Mouse (Mus musculus) myocyte (in vitro differentiated cells): ENCODE measurements around the gene Zfyve27. TPM values are rescaled to one million over a fixed set of nuclear protein-coding genes. Genes with fewer than 3 reads are reported as not detected.

Experiments
- H3K27me3 ChIP-seq: one replicate; pipeline ENCODE4 v1.6.1; 2011; ENCODE audit not compliant: control insufficient read depth, insufficient read depth, insufficient read length
- H3K36me3 ChIP-seq: one replicate; pipeline ENCODE4 v1.6.1; 2011; ENCODE audit not compliant: control insufficient read depth, insufficient read depth
- H3K4me2 ChIP-seq: one replicate; pipeline ENCODE4 v1.6.1; 2011; ENCODE audit warnings: low read depth, control low read depth
- H3K4me3 ChIP-seq: one replicate; pipeline ENCODE4 v1.5.1; 2011; ENCODE audit warnings: mild to moderate bottlenecking, control low read depth, moderate library complexity
- H3K79me2 ChIP-seq: one replicate; pipeline ENCODE4 v1.6.1; 2011; ENCODE audit not compliant: control insufficient read depth, insufficient read depth
- H3ac ChIP-seq: one replicate; pipeline ENCODE4 v1.6.1; 2011; ENCODE audit not compliant: control insufficient read depth, insufficient read length
- CEBPB ChIP-seq: IDR thresholded peaks from 2 replicates; pipeline ENCODE4 v1.6.1; 2011; ENCODE audit warnings: mild to moderate bottlenecking, moderate library complexity; ENCODE audit not compliant: poor library complexity, insufficient read depth, severe bottlenecking
- E2F4 ChIP-seq: IDR thresholded peaks from one replicate; pipeline ENCODE4 v1.6.1; 2011; ENCODE audit warnings: mild to moderate bottlenecking, control low read depth, moderate library complexity; ENCODE audit not compliant: insufficient read depth
- MAX ChIP-seq: IDR thresholded peaks from one replicate; pipeline ENCODE4 v1.6.1; 2011; ENCODE audit warnings: low read depth, mild to moderate bottlenecking, control low read depth
- MYOD1 ChIP-seq, 3 experiments: IDR thresholded peaks; one replicate each; pipeline ENCODE4 v1.6.1; 2011; ENCODE audit warnings: control low read depth in 2 of 3, low read depth in 2 of 3, mild to moderate bottlenecking in 2 of 3, moderate library complexity in 1 of 3; ENCODE audit not compliant: insufficient read length in 2 of 3, control insufficient read depth in 1 of 3
- MYOG ChIP-seq, 3 experiments: IDR thresholded peaks; one replicate each; pipeline ENCODE4 v1.6.1; 2011; ENCODE audit warnings: control low read depth in 2 of 3, low read depth in 2 of 3, mild to moderate bottlenecking in 2 of 3; ENCODE audit not compliant: insufficient read length in 2 of 3, control insufficient read depth in 1 of 3, insufficient read depth in 1 of 3
- POLR2A ChIP-seq: IDR thresholded peaks from one replicate; pipeline ENCODE4 v1.6.1; 2011; ENCODE audit warnings: low read depth, mild to moderate bottlenecking, control low read depth, moderate library complexity; ENCODE audit not compliant: insufficient read length
- POLR2AphosphoS2 ChIP-seq: IDR thresholded peaks from one replicate; pipeline ENCODE4 v1.6.1; 2011; ENCODE audit warnings: low read depth, control low read depth; ENCODE audit not compliant: insufficient read length
- REST ChIP-seq: IDR thresholded peaks from one replicate; pipeline ENCODE4 v1.6.1; 2011; ENCODE audit warnings: mild to moderate bottlenecking, control low read depth, moderate library complexity; ENCODE audit not compliant: insufficient read depth, insufficient read length
- SRF ChIP-seq: IDR thresholded peaks from one replicate; pipeline ENCODE4 v1.6.1; 2011; ENCODE audit warnings: low read depth; ENCODE audit not compliant: control insufficient read depth, insufficient read length
- TCF12 ChIP-seq: IDR thresholded peaks from one replicate; pipeline ENCODE4 v1.6.1; 2011; ENCODE audit warnings: mild to moderate bottlenecking, control low read depth; ENCODE audit not compliant: poor library complexity, insufficient read depth, severe bottlenecking
- TCF3 ChIP-seq: IDR thresholded peaks from one replicate; pipeline ENCODE4 v1.6.1; 2011; ENCODE audit warnings: low read depth, control low read depth; ENCODE audit not compliant: insufficient read length
- USF1 ChIP-seq: IDR thresholded peaks from one replicate; pipeline ENCODE4 v1.6.1; 2011; ENCODE audit warnings: low read depth, mild to moderate bottlenecking, control low read depth, moderate library complexity
- polyA plus RNA-seq: library from polyadenylated mRNA; unstranded; fragments of >200 nt; fragmentation: generic; extraction: Trizol; gene quantifications from one replicate; pipeline ENCODE4 v1.2.1, GENCODE M21; 2012; ENCODE audit warnings: missing spikeins

Gene Zfyve27
- polyA plus RNA-seq, 1 experiment: 22.4 TPM

GRCm38 (mm10) chr19:42166766-42167165, 3.0 kb downstream of the Zfyve27 start:
- H3K79me2 ChIP-seq: peaks cover 7% of the 10 kb centered on the region
- TF ChIP-seq TCF12: no peak
- TF ChIP-seq MAX: no peak
- no peak for TF ChIP-seq POLR2A
- TF ChIP-seq POLR2AphosphoS2: no peak
- no peak for TF ChIP-seq MYOD1 (IDR thresholded peaks at IDR 0.05; ENCODE audit: control insufficient read depth in 1 of 3, insufficient read length in 2 of 3, low read depth in 2 of 3)
- TF ChIP-seq CEBPB: no peak
- no peak for TF ChIP-seq REST
- TF ChIP-seq E2F4: no peak
- TF ChIP-seq MYOG (IDR thresholded peaks at IDR 0.05; ENCODE audit: control insufficient read depth in 1 of 3, insufficient read depth in 1 of 3, insufficient read length in 2 of 3, low read depth in 2 of 3): no peak
- H3K4me3 ChIP-seq: no peak overlapping the region
- no peaks in the 10 kb centered on the region for H3K27me3 ChIP-seq
- H3ac ChIP-seq: no peak overlapping the region
- no peak overlapping the region for H3K4me2 ChIP-seq
- no peaks in the 10 kb centered on the region for H3K36me3 ChIP-seq

- no peak overlapping the region for H3ac ChIP-seq
- H3K36me3 ChIP-seq: no peaks in the 10 kb centered on the region
- no peak for TF ChIP-seq REST
- no peak for TF ChIP-seq POLR2A
- no peak for TF ChIP-seq TCF3
- no peak for TF ChIP-seq SRF
- no peak for TF ChIP-seq USF1
- TF ChIP-seq E2F4: no peak
- no peak for TF ChIP-seq MYOD1 (IDR thresholded peaks at IDR 0.05; ENCODE audit: control insufficient read depth in 1 of 3, insufficient read length in 2 of 3, low read depth in 2 of 3)
- no peak overlapping the region for H3K4me3 ChIP-seq
- H3K4me2 ChIP-seq: no peak overlapping the region
- H3K79me2 ChIP-seq: peaks cover 7% of the 10 kb centered on the region
- H3K27me3 ChIP-seq: no peaks in the 10 kb centered on the region
Measured at GRCm38 (mm10) chr19:42167489-42167888, 3.7 kb downstream of the Zfyve27 start.

GRCm38 (mm10) chr19:42169322-42169975, 5.7 kb downstream of the Zfyve27 start:
- H3ac ChIP-seq: no peak overlapping the region
- H3K79me2 ChIP-seq: peaks cover 7% of the 10 kb centered on the region
- peak overlapping the region; percentile 62 for H3K4me3 ChIP-seq
- H3K36me3 ChIP-seq: no peaks in the 10 kb centered on the region
- H3K4me2 ChIP-seq: peak overlapping the region; percentile 68
- no peaks in the 10 kb centered on the region for H3K27me3 ChIP-seq
- TF ChIP-seq POLR2A: no peak
- no peak for TF ChIP-seq SRF
- no peak for TF ChIP-seq MAX
- no peak for TF ChIP-seq USF1
- TF ChIP-seq REST: no peak
- TF ChIP-seq MYOD1 (IDR thresholded peaks at IDR 0.05; ENCODE audit: control insufficient read depth in 1 of 3, insufficient read length in 2 of 3, low read depth in 2 of 3): no peak
- TF ChIP-seq TCF12: no peak
- no peak for TF ChIP-seq E2F4
- no peak for TF ChIP-seq TCF3
- no peak for TF ChIP-seq POLR2AphosphoS2
- no peak for TF ChIP-seq CEBPB

GRCm38 (mm10) chr19:42170025-42170969, 6.5 kb downstream of the Zfyve27 start:
- peaks cover 7% of the 10 kb centered on the region for H3K79me2 ChIP-seq
- H3K27me3 ChIP-seq: no peaks in the 10 kb centered on the region
- H3K4me2 ChIP-seq: peak overlapping the region; percentile 99
- H3ac ChIP-seq: peak overlapping the region; percentile 46
- TF ChIP-seq E2F4: no peak
- no peak for TF ChIP-seq TCF12
- peak; percentile 93 for TF ChIP-seq POLR2AphosphoS2
- TF ChIP-seq MAX: no peak
- no peak for TF ChIP-seq REST
- TF ChIP-seq CEBPB: no peak
- TF ChIP-seq SRF: peak; percentile 39
- TF ChIP-seq MYOG (IDR thresholded peaks at IDR 0.05; ENCODE audit: control insufficient read depth in 1 of 3, insufficient read depth in 1 of 3, insufficient read length in 2 of 3, low read depth in 2 of 3): peak in 2 of 3 experiments; percentile 20 to 38
- TF ChIP-seq TCF3: no peak
- TF ChIP-seq POLR2A: peak; percentile 99
- peak in 2 of 3 experiments; percentile 13 to 38 for TF ChIP-seq MYOD1 (IDR thresholded peaks at IDR 0.05; ENCODE audit: control insufficient read depth in 1 of 3, insufficient read length in 2 of 3, low read depth in 2 of 3)
- no peak for TF ChIP-seq USF1
- no peaks in the 10 kb centered on the region for H3K36me3 ChIP-seq
- H3K4me3 ChIP-seq: peak overlapping the region; percentile 62
